Mouse (Mus musculus) thymus, postnatal 10 days (tissue): ENCODE data around the gene Btbd35f5.
"Not testable (repeated sequence)": the region's sequence is repeated elsewhere in the genome, so short reads cannot be mapped to it uniquely, and the experiment has no call there.

Experiments
- DNase-seq, 2 experiments: peaks; one replicate each; pipeline ENCODE4 v3.0.0; 2021; ENCODE audit warnings: low spot score in 2 of 2

Gene Btbd35f5

DNA sequence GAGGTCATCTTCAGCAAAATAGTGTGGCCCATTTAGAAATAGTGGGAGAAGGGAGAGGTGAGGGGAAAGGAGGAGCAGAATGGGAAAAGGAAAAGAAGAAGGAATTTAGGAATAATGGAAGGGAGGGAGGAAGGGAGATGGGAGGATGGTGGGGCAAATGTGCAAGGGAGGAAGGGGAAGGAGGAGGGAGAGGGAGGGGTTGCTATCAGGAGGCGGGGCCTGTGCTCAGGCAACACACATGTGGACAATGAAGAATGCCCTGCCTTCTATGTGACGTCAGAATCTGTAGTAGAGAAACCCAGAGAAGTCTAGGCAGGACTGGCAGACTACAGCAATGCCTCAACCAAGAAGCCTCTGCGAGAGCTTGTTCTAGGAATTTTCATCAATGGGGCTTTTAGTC lies at the start of gene Btbd35f5:
Btbd35f5 (plus strand) TSS at position 301 of the 400 bp plus-strand sequence.
- DNase-seq: not testable (repeated sequence)

GRCm38 (mm10) chrX:32941468-32941867 lies 32.2 kb upstream of the Btbd35f5 start, which contains the start of gene Gm21789:
Gene Gm21789, plus strand, starts transcription at chrX:32941768.
- not testable (repeated sequence) for DNase-seq
